13 mouse cellular contexts compared by ENCODE assay signal in genomic region chr1:54153216-54153786, GRCm38 (mm10).
"Had no signal": no experiment of that assay in that cellular context is flagged by ENCODE, and none has a peak within 500 bp of the region (broad histone marks: within the 10 kb centered on the region; RNA-seq: fewer than 3 reads in every experiment).

No protein-coding gene starts in this region.

- H3K9ac ChIP-seq: kidney, embryonic 15.5 days; limb, embryonic 13.5 days; liver, embryonic 14.5 days; lung, embryonic 15.5 days; neural tube, embryonic 15.5 days had no signal

- H3K36me3 ChIP-seq: kidney, embryonic 15.5 days; limb, embryonic 13.5 days; lung, embryonic 15.5 days; midbrain, embryonic 10.5 days; neural tube, embryonic 15.5 days had no signal

- DNase-seq: kidney, postnatal 14 days; left cerebral cortex, postnatal 4 days; midbrain, embryonic 14.5 days; right cerebral cortex, adult 18-20 months; right cerebral cortex, postnatal 25 days; thymus, postnatal 4 days had no signal

- H3K9me3 ChIP-seq: kidney, embryonic 15.5 days; limb, embryonic 13.5 days; lung, embryonic 15.5 days; midbrain, embryonic 10.5 days; neural tube, embryonic 15.5 days had no signal

- H3K4me3 ChIP-seq: kidney, embryonic 15.5 days; limb, embryonic 13.5 days; lung, embryonic 15.5 days; midbrain, embryonic 10.5 days; myocyte; neural tube, embryonic 15.5 days had no signal

- H3K4me2 ChIP-seq: kidney, embryonic 15.5 days; limb, embryonic 13.5 days; lung, embryonic 15.5 days; neural tube, embryonic 15.5 days had no signal

- H3K4me1 ChIP-seq: kidney, embryonic 15.5 days; limb, embryonic 13.5 days; lung, embryonic 15.5 days; midbrain, embryonic 10.5 days; neural tube, embryonic 15.5 days had no signal

- H3K27me3 ChIP-seq: kidney, embryonic 15.5 days; limb, embryonic 13.5 days; lung, embryonic 15.5 days; neural tube, embryonic 15.5 days had no signal

- H3K27ac ChIP-seq: kidney, embryonic 15.5 days; limb, embryonic 13.5 days; liver, embryonic 14.5 days; lung, embryonic 15.5 days; midbrain, embryonic 10.5 days; neural tube, embryonic 15.5 days had no signal
